Mouse (Mus musculus): ENCODE results near the gene Leng1. TPM values are rescaled to one million over a fixed set of nuclear protein-coding genes. Genes with fewer than 3 reads are reported as not detected.
"Not testable (repeated sequence)": the region's sequence is repeated elsewhere in the genome, so short reads cannot be mapped to it uniquely, and the experiment has no call there.

Gene Leng1
- polyA plus RNA-seq, 1 experiment from 2014 or later, result 10.1 TPM

DNA sequence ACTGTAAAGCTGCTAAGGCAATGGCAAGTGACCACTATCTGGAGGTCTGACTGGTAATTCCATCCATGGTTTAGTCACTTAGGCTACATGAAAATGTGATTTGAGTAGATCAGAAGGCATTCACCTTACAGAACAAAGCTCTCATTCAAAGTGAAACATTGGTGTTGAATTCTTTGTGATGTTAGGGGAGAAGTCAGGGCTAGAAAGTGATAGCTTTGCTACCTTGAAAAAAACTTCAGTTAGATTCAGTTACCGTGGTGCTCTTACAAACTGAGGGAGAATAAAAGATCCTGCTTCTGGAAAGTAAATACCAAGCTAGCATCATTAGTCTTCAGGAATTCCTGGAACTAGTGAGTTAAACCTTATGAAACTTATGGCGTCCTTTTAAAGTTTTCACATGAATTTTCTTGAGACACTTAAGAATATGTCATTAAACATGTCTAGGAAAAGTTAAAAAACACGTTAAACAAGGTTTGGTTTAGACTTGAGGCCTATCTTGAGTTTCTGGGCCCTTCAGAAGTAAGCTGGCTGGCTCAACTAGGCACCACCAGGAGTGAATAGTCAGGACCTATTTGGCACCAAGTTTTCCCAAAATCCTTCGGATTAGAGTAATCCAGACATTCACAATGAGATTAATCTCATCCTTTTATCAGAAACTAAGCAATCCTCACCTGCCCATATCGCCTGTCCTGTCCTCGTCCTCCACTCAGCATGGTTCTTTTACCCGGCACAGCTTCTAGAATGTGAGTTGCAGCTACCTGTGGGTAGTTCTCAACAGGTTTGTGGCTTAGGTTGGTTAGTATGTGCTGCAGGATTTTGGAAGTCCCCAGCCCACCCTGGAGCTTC, 42.2 kb upstream of the Leng1 start:
- WGBS, result 39% methylated on average over 7 of the region's 7 CpGs
- Histone ChIP-seq H3K4me3 (ENCODE audit: low read depth, low read length) (no peak overlapping the region), H3K36me3 (ENCODE audit: control insufficient read depth, insufficient read depth) (peaks cover 8% of the 10 kb centered on the region), H3K27ac (ENCODE audit: low read depth, low read length) (no peak overlapping the region), H3K4me1 (replicated peaks; ENCODE audit: control insufficient read depth, insufficient read depth, low read length) (peaks cover 5% of the 10 kb centered on the region; the same call in 1 of the 2 replicates), H3K27me3 (replicated peaks; ENCODE audit: control insufficient read depth, insufficient read depth, low read length) (no peaks in the 10 kb centered on the region), H3K9ac (ENCODE audit: low read depth, low read length) (no peak overlapping the region), H3K4me2 (replicated peaks; ENCODE audit: low read depth) (no peak overlapping the region), H3K9me3 (ENCODE audit: control insufficient read depth) (no peaks in the 10 kb centered on the region)
- no peak for TF ChIP-seq CTCF (IDR thresholded peaks at IDR 0.05; ENCODE audit: low read depth)
- no peak for ATAC-seq

DNA sequence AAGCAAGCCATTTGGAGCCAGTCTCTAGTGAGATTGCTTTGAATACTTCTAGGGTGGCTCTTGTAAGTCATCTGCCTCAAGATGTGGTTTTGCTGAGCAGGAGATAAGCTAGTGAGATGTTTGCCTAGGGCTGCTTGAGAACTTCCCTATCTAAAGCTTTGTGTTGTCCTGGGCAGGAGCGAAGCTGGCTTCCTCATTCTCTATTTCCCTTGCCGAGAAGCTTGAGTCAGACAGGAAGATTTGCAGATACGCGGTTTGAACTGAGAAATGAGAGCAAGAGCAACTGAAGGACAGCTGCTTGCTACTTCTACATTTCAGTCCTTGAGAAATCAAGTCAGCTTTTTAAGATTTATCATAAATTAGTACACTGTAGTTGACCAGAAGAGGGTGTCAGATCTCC, 41.4 kb upstream of the Leng1 start:
- Histone ChIP-seq H3K4me2 (replicated peaks; ENCODE audit: low read depth) (no peak overlapping the region), H3K36me3 (ENCODE audit: control insufficient read depth, insufficient read depth) (peaks cover 8% of the 10 kb centered on the region), H3K9ac (ENCODE audit: low read depth, low read length) (no peak overlapping the region), H3K27me3 (replicated peaks; ENCODE audit: control insufficient read depth, insufficient read depth, low read length) (no peaks in the 10 kb centered on the region), H3K4me3 (ENCODE audit: low read depth, low read length) (no peak overlapping the region), H3K27ac (ENCODE audit: low read depth, low read length) (no peak overlapping the region; the same call in 1 of the 2 replicates), H3K9me3 (ENCODE audit: control insufficient read depth) (no peaks in the 10 kb centered on the region), H3K4me1 (replicated peaks; ENCODE audit: control insufficient read depth, insufficient read depth, low read length) (peaks cover 5% of the 10 kb centered on the region; the same call in 1 of the 2 replicates)
- 44% methylated on average over 4 of the region's 4 CpGs for WGBS
- no peak for ATAC-seq
- no peak for TF ChIP-seq CTCF (IDR thresholded peaks at IDR 0.05; ENCODE audit: low read depth)

DNA sequence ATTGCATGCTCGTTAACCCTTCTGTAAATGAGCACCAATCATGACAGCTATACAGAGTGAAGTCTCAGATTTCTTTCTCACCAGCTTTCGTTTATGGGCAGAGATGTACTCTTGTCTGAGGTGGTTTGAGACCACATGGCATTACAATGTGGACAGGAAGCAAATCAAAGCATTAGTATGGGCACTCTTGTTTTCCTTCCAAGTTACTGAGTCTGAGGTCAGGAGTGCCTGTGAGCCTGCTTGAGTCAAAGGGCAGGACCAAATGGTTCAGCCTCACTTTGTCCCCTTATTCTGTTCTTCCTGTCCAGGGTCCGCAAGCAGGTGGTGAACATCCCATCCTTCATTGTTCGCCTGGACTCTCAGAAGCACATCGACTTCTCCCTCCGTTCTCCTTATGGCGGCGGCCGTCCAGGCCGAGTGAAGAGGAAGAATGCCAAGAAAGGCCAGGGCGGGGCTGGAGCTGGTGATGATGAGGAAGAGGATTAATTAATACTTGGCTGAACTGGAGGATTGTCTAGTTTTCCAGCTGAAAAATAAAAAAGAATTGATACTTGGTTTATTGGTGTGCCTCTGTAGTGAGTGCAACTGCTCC, 40.8 kb upstream of the Leng1 start:
- Histone ChIP-seq H3K4me2 (replicated peaks; ENCODE audit: low read depth) (peak overlapping the region; percentile 71; the same call in 1 of the 2 replicates), H3K27me3 (replicated peaks; ENCODE audit: control insufficient read depth, insufficient read depth, low read length) (no peaks in the 10 kb centered on the region), H3K27ac (ENCODE audit: low read depth, low read length) (no peak overlapping the region), H3K9ac (ENCODE audit: low read depth, low read length) (no peak overlapping the region; the same call in 1 of the 2 replicates), H3K4me3 (ENCODE audit: low read depth, low read length) (no peak overlapping the region; the same call in 1 of the 2 replicates), H3K9me3 (ENCODE audit: control insufficient read depth) (no peaks in the 10 kb centered on the region), H3K36me3 (ENCODE audit: control insufficient read depth, insufficient read depth) (peaks cover 8% of the 10 kb centered on the region), H3K4me1 (replicated peaks; ENCODE audit: control insufficient read depth, insufficient read depth, low read length) (peaks cover 5% of the 10 kb centered on the region; the same call in 1 of the 2 replicates)
- no peak for TF ChIP-seq CTCF (IDR thresholded peaks at IDR 0.05; ENCODE audit: low read depth)
- no peak for ATAC-seq
- WGBS, result 32% methylated on average over 11 of the region's 11 CpGs

DNA sequence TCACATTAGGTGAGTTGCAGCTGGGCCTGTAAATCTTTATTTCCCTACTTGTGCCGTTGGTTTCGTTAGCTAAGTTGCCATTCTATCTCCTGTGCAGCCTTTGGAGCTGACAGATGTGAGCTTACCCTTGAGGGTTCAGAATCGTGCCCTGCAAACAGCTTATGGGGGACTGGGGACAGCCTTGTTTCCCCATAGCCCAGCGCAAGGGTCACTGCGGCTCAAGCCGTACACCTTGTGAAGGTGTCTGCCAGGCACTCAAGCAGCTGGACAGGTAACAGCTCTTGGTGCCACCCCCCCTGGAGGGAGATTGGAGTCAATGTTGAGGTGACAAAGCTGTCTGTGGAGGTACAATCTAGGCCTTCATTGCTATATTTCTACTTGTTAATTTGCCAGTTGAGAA, 40.3 kb upstream of the Leng1 start:
- Histone ChIP-seq H3K4me1 (replicated peaks; ENCODE audit: control insufficient read depth, insufficient read depth, low read length) (peaks cover 5% of the 10 kb centered on the region; the same call in 1 of the 2 replicates), H3K4me2 (replicated peaks; ENCODE audit: low read depth) (peak overlapping the region; percentile 71), H3K36me3 (ENCODE audit: control insufficient read depth, insufficient read depth) (peaks cover 12% of the 10 kb centered on the region), H3K9me3 (ENCODE audit: control insufficient read depth) (no peaks in the 10 kb centered on the region), H3K9ac (ENCODE audit: low read depth, low read length) (peak overlapping the region; percentile 26; the same call in 1 of the 2 replicates), H3K4me3 (ENCODE audit: low read depth, low read length) (no peak overlapping the region; the same call in 1 of the 2 replicates), H3K27ac (ENCODE audit: low read depth, low read length) (peak overlapping the region; percentile 35; the same call in 1 of the 2 replicates), H3K27me3 (replicated peaks; ENCODE audit: control insufficient read depth, insufficient read depth, low read length) (no peaks in the 10 kb centered on the region)
- TF ChIP-seq CTCF (IDR thresholded peaks at IDR 0.05; ENCODE audit: low read depth), result no peak
- ATAC-seq, result no peak
- WGBS, result 14% methylated on average over 6 of the region's 6 CpGs

DNA sequence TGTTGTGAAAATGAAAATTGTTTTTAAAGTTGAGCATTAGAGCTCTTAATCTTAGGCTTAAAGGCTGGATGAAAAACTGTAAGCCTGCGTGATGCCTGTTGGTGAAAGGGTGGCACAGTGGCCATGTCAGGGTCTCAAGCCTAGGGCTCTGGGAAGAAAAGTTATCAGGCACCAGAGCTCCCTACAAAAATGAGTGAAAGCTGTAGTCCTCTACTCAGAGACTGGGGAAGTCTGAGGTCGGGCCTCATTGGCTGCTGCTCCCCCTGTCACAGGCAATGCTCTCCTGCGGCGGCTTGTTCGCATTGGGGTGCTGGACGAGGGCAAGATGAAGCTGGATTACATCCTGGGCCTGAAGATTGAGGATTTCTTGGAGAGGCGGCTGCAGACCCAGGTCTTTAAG, 39.8 kb upstream of the Leng1 start:
- Histone ChIP-seq H3K9ac (ENCODE audit: low read depth, low read length) (peak overlapping the region; percentile 74; the same call in 1 of the 2 replicates), H3K4me3 (ENCODE audit: low read depth, low read length) (peak overlapping the region; percentile 73), H3K36me3 (ENCODE audit: control insufficient read depth, insufficient read depth) (peaks cover 15% of the 10 kb centered on the region), H3K4me2 (replicated peaks; ENCODE audit: low read depth) (peak overlapping the region; percentile 71)
- ATAC-seq; H3K27me3 ChIP-seq (replicated peaks; ENCODE audit: control insufficient read depth, insufficient read depth, low read length); H3K9me3 ChIP-seq (ENCODE audit: control insufficient read depth); H3K4me1 ChIP-seq (replicated peaks; ENCODE audit: control insufficient read depth, insufficient read depth, low read length); H3K27ac ChIP-seq (ENCODE audit: low read depth, low read length): not testable (repeated sequence)
- WGBS, result 5% methylated on average over 6 of the region's 7 CpGs

DNA sequence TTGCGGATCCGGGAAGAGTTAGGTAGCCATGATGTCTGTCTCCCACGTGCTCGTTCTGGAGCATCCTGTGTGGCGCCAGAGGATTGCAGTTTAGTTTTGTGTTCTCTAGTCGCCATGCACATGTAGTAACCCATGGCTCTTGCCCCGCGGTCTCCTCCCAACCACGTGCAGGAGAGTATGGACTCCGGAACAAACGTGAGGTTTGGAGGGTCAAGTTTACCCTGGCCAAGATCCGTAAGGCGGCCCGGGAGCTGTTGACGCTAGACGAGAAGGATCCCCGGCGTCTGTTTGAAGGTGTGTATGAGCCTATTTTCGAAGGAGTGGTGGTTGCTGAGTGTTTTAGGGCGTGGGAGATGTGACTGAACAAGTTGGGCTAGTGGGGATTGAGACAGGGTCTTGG, 38.8 kb upstream of the Leng1 start:
- no peaks in the 10 kb centered on the region for H3K9me3 ChIP-seq (ENCODE audit: control insufficient read depth)
- peak overlapping the region; percentile 73 for H3K4me3 ChIP-seq (ENCODE audit: low read depth, low read length)
- peaks cover 5% of the 10 kb centered on the region; the same call in 1 of the 2 replicates for H3K4me1 ChIP-seq (replicated peaks; ENCODE audit: control insufficient read depth, insufficient read depth, low read length)
- ATAC-seq, result peak; percentile 41
- H3K27me3 ChIP-seq (replicated peaks; ENCODE audit: control insufficient read depth, insufficient read depth, low read length), result no peaks in the 10 kb centered on the region
- WGBS, result under 1% methylated on average over 20 of the region's 20 CpGs
- peak overlapping the region; percentile 74 for H3K9ac ChIP-seq (ENCODE audit: low read depth, low read length)
- TF ChIP-seq CTCF (IDR thresholded peaks at IDR 0.05; ENCODE audit: low read depth), result no peak
- H3K27ac ChIP-seq (ENCODE audit: low read depth, low read length), result peak overlapping the region; percentile 92
- H3K4me2 ChIP-seq (replicated peaks; ENCODE audit: low read depth), result peak overlapping the region; percentile 71
- peaks cover 20% of the 10 kb centered on the region for H3K36me3 ChIP-seq (ENCODE audit: control insufficient read depth, insufficient read depth)

Data from intestine, postnatal 0 days (tissue).